Mouse (Mus musculus) heart, postnatal 25 days (tissue): ENCODE data around the gene Arid4b. TPM values are rescaled to one million over a fixed set of nuclear protein-coding genes. Genes with fewer than 3 reads are reported as not detected.
A peak's percentile ranks its signal among the peaks of the same experiment; 100 is the strongest.

Source experiments
- DNase-seq: peaks from one replicate; pipeline ENCODE4 v3.0.0; 2022; ENCODE audit warnings: low spot score
- intact Hi-C: fragments of 180-260 bp; cut with DNase I; formaldehyde crosslinking; loops from one replicate; pipeline ENCODE4 v1.15.1; 2025
- total RNA-seq, 2 experiments: library from RNA; stranded (reverse); gene quantifications; 2 replicates each; pipeline ENCODE4 v1.2.3; 2021

The Arid4b gene
- total RNA-seq, 2 experiments from 2014 or later, result 20.4 to 27.1 TPM

GRCm38 (mm10) chr13:14056801-14057200, 6.2 kb upstream of the Arid4b start:
- no peak for DNase-seq
- intact Hi-C loops, result no loop called here

GRCm38 (mm10) chr13:14059582-14059981, 3.5 kb upstream of the Arid4b start:
- intact Hi-C loops, result no loop called here
- DNase-seq, result no peak

GRCm38 (mm10) chr13:14062209-14063012, 621 bp upstream of the Arid4b start:
- intact Hi-C loops, result loop anchor here (2.0 to 10.0 kb wide), 5 partner anchors 24 to 572 kb away; partner anchors contain the start of genes AW209491 and Tbce
- DNase-seq, result no peak

- intact Hi-C loops, result loop anchor here (2.0 to 10.0 kb wide), 5 partner anchors 25 to 571 kb away; partner anchors contain the start of genes AW209491 and Tbce
- DNase-seq, result no peak
Measured at GRCm38 (mm10) chr13:14063942-14064271, 875 bp downstream of the Arid4b start.

GRCm38 (mm10) chr13:14064341-14065027, 1.5 kb downstream of the Arid4b start:
- intact Hi-C loops, result loop anchor here (5.0 to 10.0 kb wide), 5 partner anchors 38 to 570 kb away; partner anchors contain the start of gene AW209491
- DNase-seq, result peak; percentile 3

GRCm38 (mm10) chr13:14065028-14065380, 2.0 kb downstream of the Arid4b start:
- no peak for DNase-seq
- intact Hi-C loops, result loop anchor here (5.0 to 10.0 kb wide), 2 partner anchors 37 to 570 kb away; partner anchors contain the start of gene AW209491

GRCm38 (mm10) chr13:14065701-14066100, 2.7 kb downstream of the Arid4b start:
- DNase-seq, result no peak
- intact Hi-C loops, result loop anchor here (5.0 to 10.0 kb wide), 2 partner anchors 37 to 569 kb away; partner anchors contain the start of gene AW209491

GRCm38 (mm10) chr13:14068035-14068434, 5.0 kb downstream of the Arid4b start:
- DNase-seq, result no peak
- intact Hi-C loops, result loop anchor here (5.0 to 10.0 kb wide), 2 partner anchors 34 to 567 kb away; partner anchors contain the start of gene AW209491

- DNase-seq, result no peak
- intact Hi-C loops, result loop anchor here (5.0 to 10.0 kb wide), 2 partner anchors 33 to 566 kb away; partner anchors contain the start of gene AW209491
Measured at GRCm38 (mm10) chr13:14069291-14069690, 6.3 kb downstream of the Arid4b start.

- intact Hi-C loops, result no loop called here
Measured at GRCm38 (mm10) chr13:14074371-14074770, 11.3 kb downstream of the Arid4b start.

GRCm38 (mm10) chr13:14075326-14075725, 12.3 kb downstream of the Arid4b start:
- intact Hi-C loops, result no loop called here
- no peak for DNase-seq

More at GRCm38 (mm10) chr13:14074371-14074770, 11.3 kb downstream of the Arid4b start:
- DNase-seq, result no peak

GRCm38 (mm10) chr13:14088669-14089068, 25.6 kb downstream of the Arid4b start:
- DNase-seq, result no peak
- intact Hi-C loops, result no loop called here

- intact Hi-C loops, result loop anchor here (5.0 kb wide), 1 partner anchor 36 kb away; no protein-coding TSS in a partner anchor
- no peak for DNase-seq
Measured at GRCm38 (mm10) chr13:14103026-14103425, 40.0 kb downstream of the Arid4b start.

- no peak for DNase-seq
- intact Hi-C loops, result no loop called here
Measured at GRCm38 (mm10) chr13:14110154-14110873, 47.3 kb downstream of the Arid4b start.

- no peak for DNase-seq
- intact Hi-C loops, result no loop called here
Measured at GRCm38 (mm10) chr13:14111146-14111545, 48.1 kb downstream of the Arid4b start.

- no peak for DNase-seq
- intact Hi-C loops, result no loop called here
Measured at GRCm38 (mm10) chr13:14113746-14114528, 50.9 kb downstream of the Arid4b start.

- intact Hi-C loops, result no loop called here
- no peak for DNase-seq
Measured at GRCm38 (mm10) chr13:14115805-14116204, 52.8 kb downstream of the Arid4b start.

GRCm38 (mm10) chr13:14131651-14132050, 68.6 kb downstream of the Arid4b start:
- intact Hi-C loops, result no loop called here
- DNase-seq, result no peak

GRCm38 (mm10) chr13:14142294-14142966, 79.4 kb downstream of the Arid4b start:
- no peak for DNase-seq
- intact Hi-C loops, result no loop called here
